Mouse (Mus musculus) stomach, postnatal 0 days (tissue): ENCODE data around the gene Actr3.

Experiments used
- CTCF ChIP-seq: IDR thresholded peaks from 2 replicates; pipeline ENCODE4 v1.5.1; 2016; ENCODE audit warnings: antibody characterized with exemption, low read depth, mild to moderate bottlenecking, moderate library complexity
- EP300 ChIP-seq: optimal IDR thresholded peaks from 2 replicates; pipeline ENCODE3; 2016; ENCODE audit warnings: antibody characterized with exemption

GRCm38 (mm10) chr1:125370779-125371178 lies 64.7 kb downstream of the Actr3 start:
- TF ChIP-seq EP300 (no peak), CTCF (peak; percentile 91)
